Mouse (Mus musculus) cortical plate, adult 2 months (tissue): ENCODE results near the gene Chn1.

Experiments
- CTCF ChIP-seq: fragments of 200-500 bp; IDR thresholded peaks from 2 replicates; pipeline ENCODE4 v1.5.1; 2011; ENCODE audit warnings: mild to moderate bottlenecking, control low read depth, low read length; ENCODE audit not compliant: insufficient read depth; ENCODE audit errors: extremely low read depth
- POLR2A ChIP-seq: fragments of 200-500 bp; IDR thresholded peaks from 2 replicates; pipeline ENCODE4 v1.6.1; 2011; ENCODE audit warnings: mild to moderate bottlenecking, low read length, control low read depth; ENCODE audit not compliant: insufficient read depth; ENCODE audit errors: extremely low read depth

DNA sequence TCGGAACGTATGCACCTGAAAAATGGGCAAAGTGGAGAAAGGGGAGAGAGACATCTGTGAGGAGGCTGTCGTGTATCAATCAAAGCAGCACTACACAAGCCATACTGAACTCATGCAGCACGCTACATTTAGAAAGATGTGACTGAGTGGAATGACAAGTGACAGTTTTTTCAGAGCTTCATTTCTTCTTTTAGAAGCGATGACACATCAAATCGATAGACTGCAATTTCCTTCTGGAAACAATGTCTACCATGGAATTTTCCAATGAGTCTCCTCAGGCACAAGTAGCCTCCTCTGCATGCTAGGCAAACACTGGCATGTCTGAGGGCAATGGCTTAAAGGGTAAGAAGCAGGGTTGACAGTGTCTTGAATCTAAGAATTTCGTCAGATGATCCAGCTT, 143.3 kb downstream of the Chn1 start:
- no peak for TF ChIP-seq CTCF
- no peak for TF ChIP-seq POLR2A
